Mouse (Mus musculus): Measurements from ENCODE around the gene Tnfrsf11a. TPM values are rescaled to one million over a fixed set of nuclear protein-coding genes. Genes with fewer than 3 reads are reported as not detected.
"Not testable (repeated sequence)": the region's sequence is repeated elsewhere in the genome, so short reads cannot be mapped to it uniquely, and the experiment has no call there.

The Tnfrsf11a gene
- total RNA-seq, 4 experiments from 2014 or later, result 0.44 to 0.65 (median 0.49) TPM

DNA sequence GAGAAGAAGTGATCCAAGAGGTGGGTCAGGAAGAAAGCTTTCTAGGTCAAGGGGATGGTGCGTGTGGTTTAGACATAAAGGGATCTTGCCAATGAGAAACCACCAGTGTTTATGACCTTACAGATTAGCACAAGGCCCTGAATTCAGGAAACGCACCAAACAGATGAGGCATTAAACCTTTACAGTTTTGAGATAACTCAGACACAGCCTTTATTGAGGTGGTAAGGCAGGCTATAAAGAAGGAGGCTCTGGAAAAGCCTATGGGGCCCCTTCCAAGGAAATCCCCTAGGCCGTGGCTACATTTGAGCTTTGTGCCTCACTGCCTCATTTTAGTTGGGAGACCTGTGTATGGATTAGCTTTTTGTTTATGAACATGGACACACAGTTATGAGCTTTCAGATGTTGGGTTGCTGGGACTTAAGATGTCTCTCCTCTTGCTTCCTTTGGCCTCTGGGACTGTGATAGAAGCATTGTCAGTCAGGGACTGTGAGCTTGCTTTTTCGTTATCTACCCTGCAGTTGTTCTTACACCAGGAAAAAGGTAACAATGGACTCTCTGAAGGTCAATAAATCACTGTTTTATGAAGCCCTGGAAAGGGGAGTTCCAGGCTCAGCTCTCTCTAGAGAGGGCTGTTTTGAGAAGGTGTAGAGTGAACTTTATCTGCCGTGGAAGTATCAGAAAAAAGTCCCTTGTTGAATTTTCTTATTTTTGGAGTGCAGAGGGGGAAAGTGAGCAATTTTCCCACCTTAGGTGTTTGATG lies 3.9 kb downstream of the Tnfrsf11a start:
- DNase-seq (ENCODE audit: low spot score in 2 of 2), result no peak

DNA sequence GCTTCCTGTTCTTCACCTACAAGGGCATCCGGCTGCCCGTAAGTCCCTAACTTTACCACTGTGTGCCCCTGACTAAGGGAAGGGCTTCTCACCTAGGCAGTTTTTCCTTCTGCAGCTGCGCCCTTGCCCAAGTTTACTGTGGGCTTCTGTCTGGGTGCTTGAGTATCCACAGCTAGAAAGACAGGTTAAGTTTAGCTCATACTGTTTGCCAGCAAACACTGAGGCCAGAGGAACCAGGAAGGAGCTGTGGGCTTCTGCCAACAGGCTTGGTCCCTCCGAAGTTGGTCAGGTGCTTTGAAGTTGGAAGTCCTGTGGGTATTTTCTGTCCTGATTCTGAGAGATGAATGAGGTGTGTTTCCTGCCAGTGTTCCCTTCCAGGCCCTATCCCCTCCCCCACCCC lies 4.6 kb downstream of the Tnfrsf11a start:
- no peak for DNase-seq (ENCODE audit: low spot score in 2 of 2)

DNA sequence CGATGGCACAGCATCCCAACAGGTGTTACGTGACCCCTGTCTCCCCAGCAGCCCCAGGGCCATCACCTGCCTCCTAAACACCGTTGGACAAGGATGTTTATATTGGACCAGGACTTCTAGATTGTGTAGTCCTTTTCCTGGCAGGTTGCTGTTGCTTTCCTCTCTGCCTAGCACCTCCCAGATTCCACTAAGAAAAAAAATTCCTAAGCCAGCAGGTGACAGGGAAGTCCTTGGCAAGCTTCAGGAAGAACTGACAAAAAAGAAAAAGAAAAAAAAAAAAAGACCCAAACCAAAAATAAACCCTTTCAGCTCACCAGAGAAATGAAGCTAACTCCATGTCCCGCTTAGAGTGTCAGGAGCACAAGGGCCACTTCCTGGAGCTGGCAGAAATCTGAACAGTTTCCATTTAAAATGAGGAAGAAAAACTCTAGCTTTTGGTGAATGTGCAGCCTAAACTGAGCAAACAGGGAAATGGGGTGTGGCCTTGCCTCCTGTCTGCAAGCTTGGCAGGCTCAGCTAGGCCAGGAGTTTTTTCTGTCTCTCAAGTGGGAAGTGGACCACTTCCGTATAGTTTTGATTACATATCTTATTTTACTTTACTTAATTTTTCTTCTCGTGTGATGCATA lies 6.3 kb downstream of the Tnfrsf11a start:
- no peak for DNase-seq (ENCODE audit: low spot score in 2 of 2)

DNA sequence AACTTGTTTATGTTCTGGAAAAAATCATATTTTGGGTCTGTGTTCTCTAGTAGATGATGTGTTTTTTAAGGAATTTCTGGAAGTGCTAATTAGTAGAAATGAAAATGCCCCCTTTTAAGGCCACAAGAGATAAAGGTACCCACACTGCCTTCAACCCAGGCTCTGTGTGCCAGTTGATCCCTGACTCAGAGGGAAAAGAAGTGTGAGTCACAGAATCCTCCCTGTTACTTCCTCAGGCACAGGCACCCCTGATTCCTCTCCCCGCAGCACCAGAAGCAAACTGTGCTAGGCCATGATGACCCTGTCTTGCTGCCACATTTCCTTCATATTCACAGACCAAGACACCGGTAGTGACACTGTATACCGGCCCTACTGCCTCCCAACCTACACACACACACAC lies 9.6 kb downstream of the Tnfrsf11a start:
- no peak for DNase-seq (ENCODE audit: low spot score in 2 of 2)

DNA sequence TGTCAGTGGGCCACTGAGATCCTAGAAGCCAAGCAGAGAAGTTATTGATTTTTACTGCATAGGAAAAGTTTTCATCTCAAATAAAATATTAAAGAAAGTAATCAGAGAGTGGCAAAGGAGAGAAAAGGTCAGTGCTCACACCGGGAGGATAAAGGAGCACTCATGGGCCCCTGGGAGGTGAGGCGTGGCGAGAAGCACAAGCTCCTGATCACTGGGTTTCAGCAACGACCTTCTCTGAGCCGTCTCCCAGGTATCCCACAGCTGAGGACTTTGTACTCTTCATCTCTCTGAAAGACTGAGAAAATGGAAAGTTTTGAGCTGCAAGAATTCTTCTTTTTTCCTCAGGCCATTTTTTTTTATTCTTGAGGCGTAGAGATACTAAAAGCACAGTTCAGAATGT lies 14.2 kb downstream of the Tnfrsf11a start:
- no peak for DNase-seq (ENCODE audit: low spot score in 2 of 2)

DNA sequence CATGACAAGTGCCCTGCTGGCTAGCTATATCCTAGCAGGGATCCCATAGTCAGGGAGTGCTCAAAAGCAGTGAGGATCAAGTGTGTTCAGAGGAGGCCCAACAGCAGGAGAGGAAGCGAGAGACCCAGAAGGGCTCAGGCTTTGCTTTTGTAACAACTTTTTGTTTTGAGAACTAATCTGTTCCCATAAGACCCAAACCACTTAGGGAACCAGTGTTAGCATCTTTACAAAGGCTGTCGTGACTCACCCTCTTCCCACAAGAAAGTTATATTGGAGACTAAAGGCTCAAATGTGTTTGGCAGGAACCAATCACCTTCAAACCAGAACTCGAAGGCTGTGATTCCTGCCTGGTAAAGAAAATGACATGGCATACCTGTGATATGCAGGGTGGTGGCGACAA lies 15.2 kb downstream of the Tnfrsf11a start:
- no peak for DNase-seq (ENCODE audit: low spot score in 2 of 2)

DNA sequence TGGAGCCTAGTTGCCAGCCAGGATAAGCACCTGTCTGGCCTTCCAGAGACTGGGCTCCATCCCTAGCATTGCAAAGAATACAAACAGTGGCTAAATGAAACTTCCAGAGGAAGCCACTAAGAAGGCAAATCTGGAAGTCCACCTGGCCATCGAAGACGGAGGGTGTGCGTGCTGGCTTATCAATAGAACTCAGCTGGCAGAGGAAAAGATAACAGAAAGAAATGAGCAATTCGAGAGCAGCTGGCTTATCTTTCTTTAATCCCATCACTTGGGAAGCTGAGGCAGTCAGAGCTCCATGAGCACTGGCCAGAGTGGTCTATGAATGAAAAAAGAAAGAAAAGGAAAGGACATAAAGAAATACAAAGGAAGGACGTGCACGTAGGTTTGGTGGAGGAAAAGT lies 20.1 kb downstream of the Tnfrsf11a start:
- DNase-seq (ENCODE audit: low spot score in 2 of 2), result no peak

DNA sequence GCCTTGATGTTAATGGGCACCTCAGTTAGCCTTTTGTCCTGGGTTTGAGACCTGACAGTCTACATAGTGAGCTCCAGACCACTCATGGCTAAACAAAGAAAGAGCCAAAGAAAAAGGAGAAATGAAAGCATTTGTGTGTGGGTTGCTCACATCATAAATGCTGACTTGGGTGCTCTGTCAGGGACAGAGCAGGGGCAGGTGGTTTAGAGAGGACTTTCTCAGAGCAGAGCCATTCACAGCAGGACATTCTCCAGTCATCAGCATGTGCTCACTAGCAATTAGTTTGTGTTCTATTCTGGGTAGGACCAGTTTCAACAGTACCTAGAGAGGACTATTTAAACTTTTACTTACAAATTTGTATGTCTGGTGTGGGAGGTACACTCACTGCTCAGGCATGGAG lies 20.7 kb downstream of the Tnfrsf11a start:
- no peak for DNase-seq (ENCODE audit: low spot score in 2 of 2)

DNA sequence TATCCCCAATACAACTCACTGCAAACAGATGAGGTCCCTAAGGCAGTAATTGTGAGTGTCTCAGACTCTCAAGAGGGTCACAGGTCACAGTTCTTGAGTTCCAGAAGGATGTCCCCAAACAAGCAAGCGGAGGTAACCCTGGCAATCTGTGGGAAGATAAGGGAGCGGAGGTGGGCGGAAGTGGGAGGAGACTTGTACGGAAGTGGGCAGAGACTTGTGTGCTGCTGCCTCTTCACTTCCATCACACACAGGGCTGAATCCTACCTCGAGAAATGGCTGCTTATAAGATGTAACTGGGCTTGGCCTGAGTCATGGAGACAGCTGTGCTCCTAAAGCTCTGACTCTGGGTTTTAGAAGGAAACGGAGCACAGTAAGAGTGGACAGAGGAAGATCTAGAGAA lies 22.4 kb downstream of the Tnfrsf11a start:
- no peak for DNase-seq (ENCODE audit: low spot score in 2 of 2)

DNA sequence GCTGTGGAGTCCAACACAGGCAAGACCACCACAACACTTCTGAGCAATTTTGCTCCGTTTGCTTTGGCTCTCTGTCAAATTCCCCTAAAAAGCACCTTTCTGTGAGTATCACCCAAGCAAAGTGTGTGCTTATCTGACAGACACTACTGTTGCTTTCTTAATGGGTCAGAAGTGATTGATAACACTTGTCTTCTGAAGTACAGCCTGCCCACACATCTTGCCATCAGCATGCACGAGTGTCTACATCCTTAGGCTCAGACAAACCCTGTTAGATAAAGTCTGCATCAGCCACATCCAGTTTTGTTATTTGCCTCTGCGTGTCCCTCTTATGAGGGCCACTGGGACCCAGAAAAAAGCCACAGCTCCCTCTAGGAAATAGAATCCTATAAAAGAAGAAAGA lies 23.8 kb downstream of the Tnfrsf11a start:
- DNase-seq (ENCODE audit: low spot score in 2 of 2), result no peak

DNA sequence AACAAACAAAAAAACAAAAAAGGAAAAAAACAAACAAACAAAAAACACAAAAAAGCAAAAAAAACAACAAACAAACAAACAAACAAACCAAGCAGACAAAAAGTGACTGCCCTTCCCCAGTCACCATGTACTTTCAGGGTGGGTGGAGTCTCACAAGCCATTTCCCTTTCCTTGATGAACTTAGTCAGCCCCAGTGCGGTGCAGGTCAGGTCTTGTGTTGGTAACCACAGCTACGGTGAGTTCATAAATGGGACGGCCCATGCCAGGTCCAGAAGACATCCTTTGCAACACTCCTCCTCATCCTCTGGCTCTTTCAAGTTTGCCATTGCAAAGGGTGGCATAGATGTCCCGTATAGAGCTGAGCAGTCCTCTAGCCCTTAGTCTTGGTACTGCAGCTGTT lies 25.0 kb downstream of the Tnfrsf11a start:
- no peak for DNase-seq (ENCODE audit: low spot score in 2 of 2)

DNA sequence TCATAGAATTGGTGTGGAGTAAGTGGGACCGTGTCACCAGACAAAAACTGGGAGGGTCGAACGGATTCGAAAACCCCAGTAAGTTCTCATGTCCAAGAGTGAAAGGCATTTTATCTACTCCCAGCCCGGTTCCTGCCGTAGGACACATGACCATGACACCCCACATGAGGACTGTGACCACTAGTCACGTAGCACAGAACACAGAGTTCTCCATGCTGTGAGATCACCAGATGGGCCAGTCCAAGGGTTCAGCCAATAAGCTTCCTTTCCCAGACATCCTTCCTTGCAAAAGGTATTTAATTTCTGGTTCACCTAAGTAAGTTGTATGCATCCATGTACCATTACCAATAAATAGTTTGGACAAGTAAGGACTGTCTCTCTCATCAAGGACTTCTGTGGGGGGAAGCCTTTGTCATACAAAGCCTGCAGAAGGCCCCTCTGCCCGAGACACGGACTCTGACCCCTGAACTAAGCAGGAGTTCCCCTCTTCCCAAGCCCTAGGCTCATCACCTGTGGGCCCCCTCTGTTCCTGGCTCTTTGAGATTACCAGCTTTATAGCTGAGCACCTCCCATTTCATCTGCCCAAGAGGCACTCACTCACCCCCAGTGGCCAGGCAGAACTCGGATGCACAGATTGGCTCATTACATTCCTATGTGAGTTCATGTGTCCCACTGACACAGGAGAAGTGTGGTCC lies 26.7 kb downstream of the Tnfrsf11a start:
- no peak for DNase-seq (ENCODE audit: low spot score in 2 of 2)

DNA sequence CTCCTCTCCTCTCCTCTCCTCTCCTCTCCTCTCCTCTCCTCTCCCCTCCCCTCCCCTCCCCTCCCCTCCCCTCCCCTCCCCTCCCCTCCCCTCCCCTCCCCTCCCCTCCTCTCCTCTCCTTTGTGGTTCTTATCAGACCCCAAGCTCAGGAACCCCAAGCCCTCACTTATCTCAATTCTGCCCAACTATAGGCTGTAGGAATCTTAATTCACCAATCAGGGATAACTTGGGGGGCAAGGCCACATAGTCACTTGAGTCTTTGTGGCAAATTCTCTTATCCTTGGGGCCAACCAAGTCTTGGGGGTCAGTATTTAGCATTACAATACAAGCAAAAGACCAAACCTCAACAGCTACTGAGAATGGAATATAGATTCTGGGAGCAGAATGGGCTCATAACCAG lies 31.5 kb downstream of the Tnfrsf11a start:
- DNase-seq (ENCODE audit: low spot score in 2 of 2), result not testable (repeated sequence)

DNA sequence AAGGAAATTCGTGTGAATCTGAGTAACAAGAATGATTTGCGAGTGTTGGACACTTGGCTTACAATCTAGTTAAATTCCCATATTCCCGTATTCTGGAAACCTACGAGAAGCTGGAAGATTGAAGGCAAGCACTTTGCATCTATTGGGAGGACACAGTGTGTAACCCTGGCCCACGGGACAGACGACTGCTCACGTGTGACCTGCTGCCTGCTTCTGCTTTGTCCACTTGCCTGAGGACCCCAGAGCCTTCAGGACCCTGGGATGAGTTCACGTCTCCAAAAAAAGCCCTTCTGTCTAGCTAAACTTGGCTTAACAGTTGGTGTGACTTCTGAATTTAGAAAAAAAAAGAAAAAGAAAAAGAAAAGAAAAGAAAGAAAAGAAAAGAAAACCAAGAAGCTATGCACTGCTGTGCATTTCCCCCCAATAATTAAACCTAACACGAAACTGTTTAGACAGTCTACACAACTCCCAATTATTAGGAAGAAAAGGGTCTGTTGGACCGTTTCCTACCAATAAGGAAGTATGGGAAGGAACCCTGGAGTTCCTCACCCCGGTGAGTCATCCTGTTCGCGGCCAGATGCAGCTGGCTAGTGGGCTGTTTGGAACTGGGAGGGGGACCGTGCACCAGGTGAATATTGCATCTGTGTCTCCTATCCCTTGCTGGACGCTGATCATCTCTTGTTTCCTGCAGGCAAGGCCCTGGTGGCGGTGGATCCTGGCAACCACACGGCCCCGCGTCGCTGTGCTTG lies 32.6 kb downstream of the Tnfrsf11a start:
- no peak for DNase-seq (ENCODE audit: low spot score in 2 of 2)

DNA sequence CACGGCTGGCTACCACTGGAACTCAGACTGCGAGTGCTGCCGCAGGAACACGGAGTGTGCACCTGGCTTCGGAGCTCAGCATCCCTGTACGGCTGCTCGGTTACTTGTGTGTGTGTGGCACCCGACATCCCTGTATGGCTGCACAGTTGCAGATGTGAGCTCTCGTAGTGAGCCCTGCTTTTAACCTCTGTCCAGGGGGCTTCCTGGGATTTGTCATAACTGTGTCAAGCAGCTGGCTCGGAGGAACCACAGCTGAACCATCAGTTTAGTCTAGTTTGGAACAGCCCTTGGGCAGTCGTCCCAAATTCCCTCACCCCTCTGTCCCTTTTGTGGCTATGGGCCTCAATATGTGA lies 33.2 kb downstream of the Tnfrsf11a start:
- no peak for DNase-seq (ENCODE audit: low spot score in 2 of 2)

DNA sequence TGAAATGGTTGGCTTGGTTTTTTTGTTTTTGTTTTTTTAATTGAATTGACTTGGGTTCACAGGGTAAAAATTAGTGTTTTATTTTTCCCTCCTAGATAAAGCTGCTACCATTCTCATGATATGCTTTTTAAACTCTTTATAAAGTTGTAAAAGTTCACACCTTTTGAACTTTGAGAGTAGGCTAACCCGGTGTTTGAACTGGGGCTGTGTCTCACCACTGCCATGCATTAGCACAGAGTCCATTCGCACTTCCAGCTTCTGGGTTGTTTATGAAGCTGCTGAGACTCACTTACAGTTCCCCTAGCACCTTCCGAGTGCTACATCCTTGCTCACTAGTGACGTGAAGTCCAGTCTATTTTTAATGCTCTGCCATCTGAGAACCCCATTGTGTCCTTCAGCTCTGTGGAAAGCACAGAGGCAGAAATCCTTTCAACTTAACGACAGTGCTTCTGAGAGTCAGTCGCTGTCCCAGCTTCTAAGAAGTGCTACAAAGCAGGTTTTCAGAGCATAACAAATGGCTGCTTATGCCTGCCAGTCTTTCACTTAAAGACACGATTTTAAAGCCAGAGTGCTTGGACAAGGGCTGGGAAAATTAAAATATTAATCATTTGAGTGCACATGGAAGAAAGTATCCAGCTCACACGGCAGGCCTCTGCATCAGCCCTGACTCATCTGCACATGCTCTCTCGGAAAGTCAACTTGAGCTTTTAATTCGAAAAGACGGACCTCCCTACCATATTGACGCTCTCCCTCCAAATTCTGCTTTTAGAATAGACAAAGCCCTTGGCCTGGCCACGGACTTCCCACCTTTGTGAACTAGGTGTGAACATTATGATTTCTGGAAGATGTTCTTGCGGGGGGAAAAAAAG lies 34.1 kb downstream of the Tnfrsf11a start:
- no peak for DNase-seq (ENCODE audit: low spot score in 2 of 2)

DNA sequence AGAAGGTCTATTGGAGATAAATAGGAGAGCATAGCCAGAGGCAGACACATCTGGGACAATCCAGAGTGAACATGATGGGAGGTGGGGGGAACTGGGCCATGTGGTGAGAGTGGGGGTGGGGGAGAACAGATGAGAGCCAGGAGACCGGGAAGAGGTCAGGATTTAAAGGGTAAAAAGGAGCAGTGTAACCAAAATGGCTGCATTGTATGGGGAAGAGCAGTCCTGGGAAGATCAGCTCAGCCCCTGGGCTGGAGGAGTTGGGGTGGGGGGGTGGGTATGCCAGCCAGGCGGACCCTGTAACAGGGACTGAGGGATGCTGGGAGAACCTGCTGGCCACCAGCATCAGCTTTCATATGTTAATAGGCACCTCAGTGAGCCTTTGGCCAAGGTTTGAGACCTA lies 34.8 kb downstream of the Tnfrsf11a start:
- DNase-seq (ENCODE audit: low spot score in 2 of 2), result no peak

DNA sequence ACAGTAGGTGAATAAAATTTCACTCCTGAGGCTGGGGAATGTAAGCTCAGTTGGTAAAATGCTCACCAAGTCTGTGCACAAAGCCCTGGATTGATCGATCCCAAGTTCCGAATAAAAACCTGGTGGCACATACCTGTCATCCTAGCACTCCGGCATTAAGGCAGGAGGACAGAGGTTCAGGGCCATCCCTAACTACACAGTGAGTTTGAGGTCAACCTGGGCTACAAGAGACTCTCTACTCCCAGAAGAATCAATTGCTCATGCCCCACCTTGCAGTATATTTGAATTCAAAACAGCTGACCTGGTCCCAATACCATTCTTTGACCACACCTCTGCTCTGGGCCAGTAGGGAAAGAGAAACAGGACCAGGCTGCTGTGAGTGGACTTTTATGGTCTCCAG lies 35.2 kb downstream of the Tnfrsf11a start:
- no peak for DNase-seq (ENCODE audit: low spot score in 2 of 2)

DNA sequence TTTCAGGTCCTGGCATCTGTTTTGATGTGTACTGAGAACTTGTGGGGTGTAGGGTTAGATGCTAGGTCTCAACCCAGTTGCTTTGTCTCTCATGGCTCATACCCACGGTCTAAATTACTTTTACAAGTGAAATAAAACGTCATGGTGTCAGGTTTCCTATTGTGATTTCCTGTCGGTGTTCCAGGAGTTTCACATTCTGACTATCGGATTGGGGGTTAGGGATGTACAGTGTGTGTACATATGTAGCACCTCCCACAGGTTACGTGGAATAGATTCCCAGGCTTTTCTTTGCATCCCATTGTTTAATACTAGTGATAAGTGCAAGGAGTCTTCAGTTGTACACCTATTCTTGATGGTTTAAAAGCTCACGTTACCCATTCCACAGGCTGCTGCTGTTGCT lies 38.5 kb downstream of the Tnfrsf11a start:
- no peak for DNase-seq (ENCODE audit: low spot score in 2 of 2)

DNA sequence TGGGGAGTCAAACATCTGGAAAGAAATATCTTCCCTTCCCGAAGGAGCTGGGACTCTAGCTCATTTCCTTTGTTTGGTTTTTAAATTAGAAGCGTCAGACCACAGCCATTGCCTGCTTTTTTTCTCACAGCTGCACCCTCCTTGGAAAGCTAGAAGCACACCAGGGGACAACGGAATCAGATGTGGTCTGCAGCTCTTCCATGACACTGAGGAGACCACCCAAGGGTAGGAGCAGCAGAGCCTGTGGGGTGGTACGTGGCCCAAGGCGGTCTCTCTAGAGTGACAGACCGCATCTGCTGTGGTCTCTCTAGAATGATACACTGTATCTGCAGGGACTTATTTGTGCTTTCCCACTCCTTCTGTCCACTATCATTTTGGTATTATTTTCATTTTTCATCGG lies 39.2 kb downstream of the Tnfrsf11a start:
- DNase-seq (ENCODE audit: low spot score in 2 of 2), result no peak

DNA sequence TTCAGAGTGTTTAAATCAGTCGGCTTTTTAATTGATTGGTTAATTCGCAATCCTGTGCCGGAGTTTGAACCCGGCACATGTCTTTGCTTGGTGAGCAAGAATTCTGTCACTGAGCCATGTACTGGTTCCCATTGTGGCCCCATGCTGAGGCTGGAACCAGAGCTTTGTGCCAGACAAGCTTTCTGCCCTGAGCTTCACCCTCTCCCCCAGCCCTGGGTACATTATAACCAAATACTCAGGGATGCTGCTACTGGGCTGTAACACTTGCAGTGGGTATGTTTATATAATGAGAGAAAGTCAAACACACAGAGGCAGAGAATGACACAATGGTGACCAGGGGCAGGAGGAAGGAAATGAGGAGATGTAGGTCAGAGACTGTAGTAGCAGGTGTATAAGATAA lies 43.8 kb downstream of the Tnfrsf11a start:
- no peak for DNase-seq (ENCODE audit: low spot score in 2 of 2)

All from gastrocnemius, adult 8-10 months (tissue).